Mouse (Mus musculus): ENCODE data around the gene Naa60. TPM values are rescaled to one million over a fixed set of nuclear protein-coding genes. Genes with fewer than 3 reads are reported as not detected.

Gene Naa60
- total RNA-seq, 2 experiments from 2014 or later: 71.6 to 77.2 TPM

Small RNA genes lying within 50 kb of the gene (microRNA-seq; reads per million reads assigned to microRNA genes)
- not detected for gene Gm23493

Other genes with a start within 250 kb of the Naa60 start
- under 1 TPM in 1 of 2 experiments, not detected in 1; 0.08 TPM for gene Mefv, start 154.3 kb upstream of the Naa60 start, total RNA-seq (2021)
- gene Zfp263, start 128.3 kb upstream of the Naa60 start, total RNA-seq (2021): 10 to 100 TPM; 33.0 to 33.8 TPM
- gene Olfr15, start 41.5 kb upstream of the Naa60 start, total RNA-seq (2021): not detected
- gene Zfp174, start 25.1 kb upstream of the Naa60 start, total RNA-seq (2021): 10 to 100 TPM; 24.7 to 27.1 TPM
- gene Zfp597, start 12.2 kb downstream of the Naa60 start, total RNA-seq (2021): 10 to 100 TPM; 19.4 to 24.5 TPM
- 1 to 10 TPM; 1.0 to 1.5 TPM for gene Gm20695, start 12.3 kb downstream of the Naa60 start, total RNA-seq (2021)
- 1 to 10 TPM; 4.7 to 4.8 TPM for gene 1700037C18Rik, start 36.3 kb downstream of the Naa60 start, total RNA-seq (2021)
- 10 to 100 TPM; 24.5 to 25.3 TPM for gene Cluap1, start 36.4 kb downstream of the Naa60 start, total RNA-seq (2021)
- 1 to 10 TPM; 4.3 to 4.7 TPM for gene Nlrc3, start 104.3 kb downstream of the Naa60 start, total RNA-seq (2021)
- gene Slx4, start 131.4 kb downstream of the Naa60 start, total RNA-seq (2021): 10 to 100 TPM; 28.0 to 31.0 TPM
- gene Dnase1, start 164.6 kb downstream of the Naa60 start, total RNA-seq (2021): under 1 TPM in 1 of 2 experiments, not detected in 1; 0.39 TPM
- gene Trap1, start 205.5 kb downstream of the Naa60 start, total RNA-seq (2021): 100 to 1,000 TPM; 156 to 159 TPM

Measured in adrenal gland, postnatal 4 days (tissue).